Mouse (Mus musculus) megakaryocyte-erythroid progenitor cell, adult 5-6 weeks (primary cell): ENCODE measurements around the gene C2. TPM values are rescaled to one million over a fixed set of nuclear protein-coding genes. Genes with fewer than 3 reads are reported as not detected.

ENCODE experiments used
- ATAC-seq: replicated peaks from 2 replicates; pipeline ENCODE4 v1.8.0; 2016; ENCODE audit warnings: mild to moderate bottlenecking, inconsistent platforms; ENCODE audit not compliant: severe bottlenecking, poor library complexity, low FRiP score, low TSS enrichment
- total RNA-seq, 2 experiments: library from RNA; stranded (forward) in 1 of 2; stranded (reverse) in 1 of 2; fragments of 200-1000, 215-1000 nt in 1 of 2; fragments of >200 nt in 1 of 2; fragmentation: Nextera tagmentation in 1 of 2; gene quantifications; 2 replicates each; pipeline ENCODE4 v1.2.3; 2014 to 2017

Gene C2
- total RNA-seq (2014; fragmentation: Nextera tagmentation) (8.6 TPM in 1 of 2 replicates, not detected in the other), total RNA-seq (2017) (5.7 and 7.4 TPM in 2 replicates)

GRCm38 (mm10) chr17:34898160-34898586, at the start of gene C2, which contains the start of gene Ehmt2:
TSS of gene C2 (minus strand) at chr17:34898265.
TSS of gene Ehmt2 (plus strand) at chr17:34898469.
- ATAC-seq = peak; percentile 42

- no peak for ATAC-seq
These were observed 49.5 kb upstream of the C2 start for GRCm38 (mm10) chr17:34947606-34948005.

GRCm38 (mm10) chr17:34946486-34947140, 48.5 kb upstream of the C2 start:
- no peak for ATAC-seq

- ATAC-seq = no peak
These were observed 46.3 kb upstream of the C2 start for GRCm38 (mm10) chr17:34944362-34944761.

- ATAC-seq = no peak
These were observed 45.2 kb upstream of the C2 start for GRCm38 (mm10) chr17:34943128-34943815.

GRCm38 (mm10) chr17:34941344-34942041, 43.4 kb upstream of the C2 start:
- peak; percentile 66 for ATAC-seq

- ATAC-seq = no peak
These were observed 40.0 kb upstream of the C2 start for GRCm38 (mm10) chr17:34937960-34938505.

- no peak for ATAC-seq
These were observed 36.8 kb upstream of the C2 start for GRCm38 (mm10) chr17:34934830-34935229.

- no peak for ATAC-seq
These were observed 36.0 kb upstream of the C2 start for GRCm38 (mm10) chr17:34934031-34934430.

GRCm38 (mm10) chr17:34932287-34932686, 34.2 kb upstream of the C2 start:
- ATAC-seq = no peak

GRCm38 (mm10) chr17:34931735-34932098, 33.7 kb upstream of the C2 start:
- no peak for ATAC-seq

GRCm38 (mm10) chr17:34931061-34931734, 33.1 kb upstream of the C2 start, which contains the start of gene Neu1:
TSS of gene Neu1 (plus strand) at chr17:34931253.
- peak; percentile 95 for ATAC-seq

- ATAC-seq = no peak
These were observed 30.8 kb upstream of the C2 start for GRCm38 (mm10) chr17:34928841-34929240.

GRCm38 (mm10) chr17:34927306-34928019, 29.4 kb upstream of the C2 start:
- no peak for ATAC-seq

GRCm38 (mm10) chr17:34924258-34924657, 26.2 kb upstream of the C2 start:
- no peak for ATAC-seq

GRCm38 (mm10) chr17:34922939-34923338, 24.9 kb upstream of the C2 start:
- ATAC-seq = peak; percentile 42; the same call in 1 of the 2 replicates

GRCm38 (mm10) chr17:34917188-34917587, 19.1 kb upstream of the C2 start:
- ATAC-seq = no peak

- no peak for ATAC-seq
These were observed 18.3 kb upstream of the C2 start for GRCm38 (mm10) chr17:34916316-34916715.

GRCm38 (mm10) chr17:34915410-34915831, 17.4 kb upstream of the C2 start:
- no peak for ATAC-seq
